18 mouse cellular contexts compared by ENCODE assay signal in genomic region chr2:159284100-159284499, GRCm38 (mm10).
DNase-seq lines count a peak whose midpoint lies in the region; ATAC-seq and TF ChIP-seq lines count a peak whose summit lies in the region.
"Had no signal": no experiment of that assay in that cellular context is flagged by ENCODE, and none has a peak within 500 bp of the region (broad histone marks: within the 10 kb centered on the region; RNA-seq: fewer than 3 reads in every experiment).

No protein-coding gene starts in this region.

- DNase-seq in forebrain, embryonic 14.5 days (ENCODE audit: low spot score): peak; percentile 62
- DNase-seq in forebrain, embryonic 10.5 days (ENCODE audit: extremely low spot score, low spot score): no peak
- peak; percentile 7 for DNase-seq in layer of hippocampus, adult 11-12 months (ENCODE audit: low spot score)
- no peak for DNase-seq in layer of hippocampus, adult 9-11 months
- peak; percentile 4 to 13 for DNase-seq in right cerebral cortex, adult 2 months (ENCODE audit: low spot score in 2 of 2)
- DNase-seq in right cerebral cortex, postnatal 25 days: no peak
- DNase-seq in midbrain, postnatal 0 days (ENCODE audit: low spot score): peak; percentile 72
- no peak for DNase-seq in urinary bladder, postnatal 36 days (ENCODE audit: low spot score in 2 of 2)
- DNase-seq: adrenal gland, postnatal 10 days; cerebellum, adult 9-11 months; gastrocnemius, postnatal 25 days; heart, postnatal 14 days; kidney, adult 8-10 months; kidney, postnatal 25 days; lung, postnatal 10 days had no signal

- H3K9me3 ChIP-seq in forebrain, embryonic 14.5 days (replicated peaks; ENCODE audit: control insufficient read depth, low read length): no peaks in the 10 kb centered on the region
- H3K9me3 ChIP-seq in forebrain, embryonic 10.5 days: no peaks in the 10 kb centered on the region
- H3K9me3 ChIP-seq in midbrain, postnatal 0 days (ENCODE audit: low read length): no peaks in the 10 kb centered on the region
- H3K9me3 ChIP-seq: heart, embryonic 10.5 days; limb, embryonic 12.5 days; liver, embryonic 15.5 days had no signal

- H3K9ac ChIP-seq in forebrain, embryonic 14.5 days (ENCODE audit: low read length): no peak overlapping the region
- no peak overlapping the region for H3K9ac ChIP-seq in midbrain, postnatal 0 days (replicated peaks; ENCODE audit: low read length, poor library complexity, severe bottlenecking)
- H3K9ac ChIP-seq: limb, embryonic 12.5 days; liver, embryonic 15.5 days had no signal

- H3K4me2 ChIP-seq in forebrain, embryonic 14.5 days (ENCODE audit: low read length): no peak overlapping the region
- H3K4me2 ChIP-seq in midbrain, postnatal 0 days (ENCODE audit: low read depth, low read length, poor library complexity, severe bottlenecking): no peak overlapping the region
- H3K4me2 ChIP-seq: limb, embryonic 12.5 days; liver, embryonic 15.5 days had no signal

- H3K4me3 ChIP-seq in forebrain, embryonic 14.5 days (ENCODE audit: low read depth, low read length): no peak overlapping the region
- H3K4me3 ChIP-seq in forebrain, embryonic 10.5 days: no peak overlapping the region
- no peak overlapping the region for H3K4me3 ChIP-seq in midbrain, postnatal 0 days (ENCODE audit: low read depth, low read length)
- H3K4me3 ChIP-seq: heart, embryonic 10.5 days; limb, embryonic 12.5 days; liver, embryonic 15.5 days had no signal

- H3K27ac ChIP-seq in forebrain, embryonic 14.5 days (ENCODE audit: low read depth, low read length): no peak overlapping the region
- no peak overlapping the region for H3K27ac ChIP-seq in forebrain, embryonic 10.5 days
- H3K27ac ChIP-seq in midbrain, postnatal 0 days (ENCODE audit: low read depth, low read length): no peak overlapping the region
- H3K27ac ChIP-seq: heart, embryonic 10.5 days; limb, embryonic 12.5 days; liver, embryonic 15.5 days had no signal

- H3K36me3 ChIP-seq in forebrain, embryonic 14.5 days (ENCODE audit: control insufficient read depth, insufficient read depth, low read length): no peaks in the 10 kb centered on the region
- H3K36me3 ChIP-seq in forebrain, embryonic 10.5 days (replicated peaks): no peaks in the 10 kb centered on the region
- H3K36me3 ChIP-seq in midbrain, postnatal 0 days (ENCODE audit: insufficient read depth, low read length): no peaks in the 10 kb centered on the region
- H3K36me3 ChIP-seq: heart, embryonic 10.5 days; limb, embryonic 12.5 days; liver, embryonic 15.5 days had no signal

- no peaks in the 10 kb centered on the region for H3K4me1 ChIP-seq in forebrain, embryonic 14.5 days (ENCODE audit: control insufficient read depth, insufficient read depth, low read length)
- peaks cover 4% of the 10 kb centered on the region for H3K4me1 ChIP-seq in forebrain, embryonic 10.5 days
- H3K4me1 ChIP-seq in midbrain, postnatal 0 days (ENCODE audit: insufficient read depth, low read length): no peaks in the 10 kb centered on the region
- H3K4me1 ChIP-seq: heart, embryonic 10.5 days; liver, embryonic 15.5 days had no signal

- no peaks in the 10 kb centered on the region for H3K27me3 ChIP-seq in forebrain, embryonic 14.5 days (replicated peaks; ENCODE audit: control insufficient read depth, insufficient read depth, low read length)
- no peaks in the 10 kb centered on the region for H3K27me3 ChIP-seq in forebrain, embryonic 10.5 days (ENCODE audit: poor library complexity, severe bottlenecking)
- H3K27me3 ChIP-seq in midbrain, postnatal 0 days (ENCODE audit: insufficient read depth, low read length): no peaks in the 10 kb centered on the region
- H3K27me3 ChIP-seq: limb, embryonic 12.5 days; liver, embryonic 15.5 days had no signal

- 72% methylated on average over 5 of the region's 5 CpGs for WGBS in forebrain, embryonic 14.5 days
- WGBS in forebrain, embryonic 10.5 days: 88% methylated on average over 5 of the region's 5 CpGs
- WGBS in midbrain, postnatal 0 days: 53% methylated on average over 5 of the region's 5 CpGs

- ATAC-seq in forebrain, embryonic 14.5 days: peak; percentile 46; the same call in 1 of the 2 replicates
- no peak for ATAC-seq in midbrain, postnatal 0 days (ENCODE audit: low FRiP score)

- no peak for TF ChIP-seq CTCF in midbrain, postnatal 0 days (IDR thresholded peaks at IDR 0.05)

Comparison
In these comparisons a context has a peak if more than half of its experiments do, and no peak if none do; other contexts are left out.
1. DNase-seq: peak in forebrain, embryonic 14.5 days (single experiment), layer of hippocampus, adult 11-12 months (single experiment), right cerebral cortex, adult 2 months (2 of 2) and midbrain, postnatal 0 days (single experiment); none in forebrain, embryonic 10.5 days (single experiment), layer of hippocampus, adult 9-11 months (single experiment), right cerebral cortex, postnatal 25 days (single experiment) and urinary bladder, postnatal 36 days (0 of 2).